Mouse (Mus musculus): ENCODE results near the gene Tmem39a. TPM values are rescaled to one million over a fixed set of nuclear protein-coding genes. Genes with fewer than 3 reads are reported as not detected.

The Tmem39a gene
- polyA plus RNA-seq, 1 experiment from 2014 or later = 41.3 TPM

DNA sequence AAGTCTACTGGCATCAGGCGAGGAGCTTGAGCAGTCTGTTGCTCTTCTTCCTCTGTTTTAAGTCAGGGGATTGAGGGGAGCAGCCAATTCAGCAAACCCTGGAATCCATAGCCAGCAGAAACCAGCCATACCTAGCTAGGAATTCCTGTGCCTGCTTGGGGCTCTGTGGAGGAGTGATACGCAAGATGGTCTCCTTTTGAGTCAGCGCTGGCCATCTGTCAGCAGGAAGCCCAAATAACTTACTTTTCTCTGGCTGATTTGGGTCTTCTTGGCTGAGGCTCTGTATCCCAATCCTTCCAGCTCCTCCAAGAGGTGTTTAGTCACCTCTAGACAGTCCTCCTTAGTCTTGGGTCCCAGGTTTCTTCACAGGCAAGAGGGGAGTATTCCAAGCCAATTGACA, 2.5 kb upstream of the Tmem39a start:
- no peak overlapping the region for H3K27ac ChIP-seq
- H3K4me3 ChIP-seq = no peak overlapping the region
- no peaks in the 10 kb centered on the region for H3K9me3 ChIP-seq (replicated peaks)
- 72% methylated on average over 3 of the region's 3 CpGs for WGBS (ENCODE audit: insufficient replicate concordance)
- no peaks in the 10 kb centered on the region for H3K36me3 ChIP-seq
- H3K27me3 ChIP-seq (replicated peaks) = peaks cover 80% of the 10 kb centered on the region
- no peak overlapping the region for H3K9ac ChIP-seq
- H3K4me2 ChIP-seq = no peak overlapping the region
- no peaks in the 10 kb centered on the region for H3K4me1 ChIP-seq
- no peak for ATAC-seq

DNA sequence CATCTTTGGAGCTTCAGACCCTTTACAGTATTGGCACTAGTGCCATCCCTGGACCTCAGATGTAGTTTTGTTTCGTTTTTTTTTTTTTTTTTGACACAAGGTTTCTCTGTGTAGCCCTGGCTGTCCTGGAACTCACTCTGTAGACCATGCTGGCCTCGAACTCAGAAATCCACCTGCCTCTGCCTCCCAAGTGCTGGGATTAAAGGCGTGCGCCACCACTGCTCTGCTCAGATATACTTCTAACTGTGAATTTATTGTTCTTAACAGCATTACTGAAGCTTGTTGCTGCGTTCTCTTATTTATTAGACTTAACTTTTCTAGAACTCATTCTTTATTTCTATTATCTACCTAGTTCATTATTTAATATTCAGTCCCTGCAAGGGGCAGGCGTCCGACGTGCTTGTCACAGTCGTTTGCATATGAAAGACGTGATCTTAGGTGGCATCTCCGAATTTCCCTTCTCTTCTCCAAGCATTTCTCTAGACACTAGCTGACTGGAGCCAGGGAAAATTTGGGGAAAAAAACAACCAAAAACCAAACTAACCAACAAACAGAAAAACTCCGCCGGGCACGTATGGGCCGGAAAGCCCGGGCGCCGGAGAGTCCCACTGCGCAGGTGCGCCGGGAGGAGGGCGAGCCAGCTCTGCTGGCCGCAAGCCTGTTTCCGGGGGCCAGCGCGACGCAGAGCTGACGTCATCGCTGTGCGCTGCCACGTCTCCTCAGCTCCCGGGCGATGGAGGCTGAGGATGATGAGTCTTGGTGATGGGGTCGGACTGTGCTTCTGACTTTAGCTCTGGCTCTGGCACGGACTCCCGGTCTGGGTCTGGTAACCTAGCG, 3.9 kb downstream of the Tmem39a start:
- 6% methylated on average over 37 of the region's 37 CpGs for WGBS (ENCODE audit: insufficient replicate concordance)
- H3K27ac ChIP-seq = peak overlapping the region; percentile 86
- H3K4me2 ChIP-seq = peak overlapping the region; percentile 81

DNA sequence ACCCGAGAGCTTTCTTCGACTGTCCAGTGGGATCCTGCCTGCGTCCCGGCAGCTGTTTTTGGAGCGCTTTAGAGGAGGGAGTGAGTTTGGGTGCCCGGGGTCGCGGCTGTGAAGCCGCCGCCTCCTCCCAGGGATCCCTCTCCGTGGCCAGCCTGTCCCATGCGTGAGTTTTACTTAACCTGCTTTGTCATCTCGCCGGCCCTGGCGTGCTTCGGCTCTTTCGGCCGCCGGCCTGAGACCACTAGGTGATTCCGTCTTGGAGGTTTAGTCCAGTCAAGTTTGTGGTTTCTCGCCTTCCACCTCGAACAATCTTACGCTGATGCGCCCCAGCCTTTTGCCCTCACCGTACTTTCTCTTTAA, 4.5 kb downstream of the Tmem39a start:
- H3K9ac ChIP-seq = peak overlapping the region; percentile 90
- WGBS (ENCODE audit: insufficient replicate concordance) = under 1% methylated on average over 25 of the region's 25 CpGs
- H3K4me2 ChIP-seq = peak overlapping the region; percentile 81
- no peaks in the 10 kb centered on the region for H3K9me3 ChIP-seq (replicated peaks)
- peak overlapping the region; percentile 86 for H3K27ac ChIP-seq
- peaks cover 32% of the 10 kb centered on the region for H3K36me3 ChIP-seq
- peak; percentile 69 for ATAC-seq
- H3K4me3 ChIP-seq = peak overlapping the region; percentile 96
- H3K27me3 ChIP-seq (replicated peaks) = peaks cover 23% of the 10 kb centered on the region
- H3K4me1 ChIP-seq = peaks cover 20% of the 10 kb centered on the region

More for the DNA sequence above, 3.9 kb downstream of the Tmem39a start:
- peak overlapping the region; percentile 96 for H3K4me3 ChIP-seq
- no peaks in the 10 kb centered on the region for H3K9me3 ChIP-seq (replicated peaks)
- ATAC-seq = peak; percentile 95
- peaks cover 27% of the 10 kb centered on the region for H3K36me3 ChIP-seq
- peak overlapping the region; percentile 90 for H3K9ac ChIP-seq
- peaks cover 26% of the 10 kb centered on the region for H3K27me3 ChIP-seq (replicated peaks)
- peaks cover 20% of the 10 kb centered on the region for H3K4me1 ChIP-seq

DNA sequence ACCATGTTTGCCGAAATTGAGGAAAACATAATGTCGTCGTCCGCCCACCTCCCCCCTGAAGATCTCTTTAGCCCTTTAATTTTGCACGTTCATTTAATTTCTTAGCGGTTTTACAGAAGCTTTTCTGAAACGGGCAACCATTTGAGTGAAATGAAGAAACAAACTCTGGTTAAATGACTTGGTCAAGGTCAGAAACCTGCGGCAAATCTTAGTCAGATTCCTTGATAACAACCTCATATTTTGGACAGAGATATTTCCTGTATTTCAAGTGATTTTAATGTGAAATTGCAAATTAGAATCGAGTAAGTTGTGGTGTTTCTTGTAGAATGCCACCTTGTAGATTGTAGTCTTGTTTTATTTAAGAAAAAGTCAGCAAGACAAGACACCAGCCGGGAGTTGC, 5.0 kb downstream of the Tmem39a start:
- Histone ChIP-seq H3K27me3 (replicated peaks) (peaks cover 19% of the 10 kb centered on the region), H3K36me3 (peaks cover 37% of the 10 kb centered on the region), H3K9me3 (replicated peaks) (no peaks in the 10 kb centered on the region), H3K4me2 (peak overlapping the region; percentile 81), H3K4me1 (peaks cover 20% of the 10 kb centered on the region), H3K27ac (no peak overlapping the region), H3K4me3 (peak overlapping the region; percentile 96), H3K9ac (peak overlapping the region; percentile 90)
- WGBS (ENCODE audit: insufficient replicate concordance) = 25% methylated on average over 10 of the region's 10 CpGs
- no peak for ATAC-seq

DNA sequence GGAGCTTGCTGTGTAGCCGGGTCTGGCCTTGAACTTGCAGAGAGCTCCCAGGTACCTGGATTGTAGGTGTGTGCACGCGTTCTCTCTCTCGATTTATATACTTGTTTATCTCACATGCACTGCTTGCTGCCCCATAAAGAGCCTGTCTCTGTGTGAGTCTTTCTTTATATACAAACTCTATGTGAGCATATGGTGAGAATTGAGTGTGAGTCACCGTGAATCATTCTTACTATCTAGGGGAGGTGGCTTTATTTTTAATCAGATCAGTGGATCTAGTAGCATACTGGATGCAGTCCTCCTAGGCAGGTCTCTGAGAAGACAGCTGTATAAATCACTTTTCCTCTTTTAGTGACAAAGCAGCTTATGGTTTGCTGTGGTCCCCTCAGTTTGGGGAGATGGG, 9.7 kb downstream of the Tmem39a start:
- Histone ChIP-seq H3K4me3 (no peak overlapping the region), H3K9me3 (replicated peaks) (no peaks in the 10 kb centered on the region), H3K27me3 (replicated peaks) (no peaks in the 10 kb centered on the region), H3K9ac (no peak overlapping the region), H3K4me2 (no peak overlapping the region), H3K27ac (no peak overlapping the region), H3K36me3 (peaks cover 81% of the 10 kb centered on the region), H3K4me1 (peaks cover 14% of the 10 kb centered on the region)
- WGBS (ENCODE audit: insufficient replicate concordance) = 83% methylated on average over 5 of the region's 5 CpGs
- no peak for ATAC-seq

DNA sequence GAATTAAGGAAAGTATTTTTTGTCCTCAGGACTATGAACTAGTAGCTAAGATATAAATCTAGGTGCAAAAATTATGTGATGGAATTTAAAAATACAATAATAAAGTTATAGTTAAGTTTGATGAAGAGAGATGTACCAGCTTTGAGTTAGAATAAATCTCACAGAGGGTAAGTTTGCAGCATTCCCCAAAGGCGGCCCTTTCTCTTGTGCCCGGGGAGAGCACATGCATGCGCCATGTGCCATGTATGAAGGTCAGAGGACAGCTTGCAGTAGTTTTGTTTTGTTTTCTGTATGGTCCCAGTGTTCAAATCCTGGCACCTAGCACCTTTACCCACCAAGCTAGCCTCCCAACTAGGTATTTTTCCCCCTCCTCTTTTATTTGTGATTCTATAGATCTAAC, 13.0 kb downstream of the Tmem39a start:
- ATAC-seq = no peak

DNA sequence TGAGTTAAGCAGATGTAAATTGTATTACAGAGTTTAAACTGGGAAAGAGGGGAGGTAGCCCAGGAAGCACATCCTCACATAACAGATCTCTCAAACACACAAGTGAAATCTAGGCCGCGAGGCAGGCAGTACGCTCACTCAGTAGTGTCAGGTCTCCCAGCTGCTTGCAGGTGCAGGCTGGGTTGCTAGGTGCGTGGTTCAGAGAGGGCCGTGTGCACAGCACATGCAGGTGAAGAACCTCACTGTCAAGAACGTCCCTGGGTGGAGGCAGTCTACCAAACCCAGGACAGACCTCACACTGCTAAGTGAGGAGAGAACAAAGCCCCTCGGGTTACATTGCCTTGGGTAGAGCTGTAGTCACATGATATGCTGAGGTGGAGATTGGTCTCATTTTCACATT, 26.3 kb downstream of the Tmem39a start:
- Histone ChIP-seq H3K4me2 (no peak overlapping the region), H3K27me3 (replicated peaks) (no peaks in the 10 kb centered on the region), H3K9me3 (replicated peaks) (no peaks in the 10 kb centered on the region), H3K4me3 (no peak overlapping the region), H3K4me1 (peaks cover 10% of the 10 kb centered on the region), H3K27ac (no peak overlapping the region), H3K9ac (no peak overlapping the region), H3K36me3 (peaks cover 92% of the 10 kb centered on the region)
- WGBS (ENCODE audit: insufficient replicate concordance) = 82% methylated on average over 7 of the region's 7 CpGs
- no peak for ATAC-seq

More for the DNA sequence above, 13.0 kb downstream of the Tmem39a start:
- Histone ChIP-seq H3K36me3 (peaks cover 84% of the 10 kb centered on the region), H3K4me1 (no peaks in the 10 kb centered on the region), H3K27me3 (replicated peaks) (no peaks in the 10 kb centered on the region), H3K9ac (no peak overlapping the region), H3K27ac (no peak overlapping the region), H3K4me2 (no peak overlapping the region), H3K9me3 (replicated peaks) (no peaks in the 10 kb centered on the region), H3K4me3 (no peak overlapping the region)
- 88% methylated on average over 3 of the region's 3 CpGs for WGBS (ENCODE audit: insufficient replicate concordance)

DNA sequence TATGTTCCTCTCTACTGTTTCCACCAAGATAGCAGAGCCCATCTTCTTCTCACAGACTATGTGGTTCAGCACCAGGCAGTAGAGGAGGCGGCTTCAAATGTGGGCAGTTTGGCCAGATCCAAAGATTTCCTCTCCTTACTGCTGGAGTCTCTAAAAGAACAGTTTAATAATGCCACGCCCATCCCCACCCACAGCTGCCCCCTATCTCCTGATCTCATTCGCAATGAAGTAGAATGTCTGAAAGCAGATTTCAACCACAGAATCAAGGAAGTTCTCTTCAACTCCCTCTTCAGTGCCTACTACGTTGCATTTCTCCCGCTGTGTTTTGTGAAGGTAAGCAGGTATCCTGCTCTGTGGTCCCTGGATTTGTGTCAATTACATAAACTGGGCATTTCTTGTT, 26.7 kb downstream of the Tmem39a start:
- Histone ChIP-seq H3K9ac (no peak overlapping the region), H3K9me3 (replicated peaks) (no peaks in the 10 kb centered on the region), H3K4me1 (peaks cover 10% of the 10 kb centered on the region), H3K4me2 (no peak overlapping the region), H3K4me3 (no peak overlapping the region), H3K36me3 (peaks cover 93% of the 10 kb centered on the region), H3K27me3 (replicated peaks) (no peaks in the 10 kb centered on the region), H3K27ac (no peak overlapping the region)
- ATAC-seq = no peak
- WGBS (ENCODE audit: insufficient replicate concordance) = 58% methylated on average over 5 of the region's 5 CpGs

DNA sequence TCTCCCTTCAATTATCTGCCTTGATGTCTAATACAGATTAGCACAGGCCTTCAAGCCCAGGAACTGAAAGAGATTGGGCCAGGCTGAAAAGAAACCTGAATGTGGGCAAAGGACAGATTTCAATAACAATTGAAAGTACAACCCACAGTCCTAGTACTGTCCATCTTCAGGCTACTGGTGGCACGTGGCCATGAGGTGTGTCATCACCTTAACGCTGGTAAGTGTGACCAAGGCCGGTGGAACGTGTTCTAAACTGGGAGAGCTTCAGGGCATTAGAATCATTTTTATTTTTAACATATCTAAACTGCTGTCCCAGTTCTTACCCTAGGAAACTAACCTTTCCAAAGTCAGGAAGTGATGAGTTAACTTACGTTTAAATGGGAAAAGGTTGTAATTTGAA, 28.7 kb downstream of the Tmem39a start:
- Histone ChIP-seq H3K9me3 (replicated peaks) (no peaks in the 10 kb centered on the region), H3K36me3 (peaks cover 93% of the 10 kb centered on the region), H3K4me3 (no peak overlapping the region), H3K27me3 (replicated peaks) (no peaks in the 10 kb centered on the region), H3K9ac (no peak overlapping the region), H3K4me2 (no peak overlapping the region), H3K27ac (no peak overlapping the region), H3K4me1 (peaks cover 10% of the 10 kb centered on the region)
- ATAC-seq = no peak
- 85% methylated on average over 5 of the region's 5 CpGs for WGBS (ENCODE audit: insufficient replicate concordance)

DNA sequence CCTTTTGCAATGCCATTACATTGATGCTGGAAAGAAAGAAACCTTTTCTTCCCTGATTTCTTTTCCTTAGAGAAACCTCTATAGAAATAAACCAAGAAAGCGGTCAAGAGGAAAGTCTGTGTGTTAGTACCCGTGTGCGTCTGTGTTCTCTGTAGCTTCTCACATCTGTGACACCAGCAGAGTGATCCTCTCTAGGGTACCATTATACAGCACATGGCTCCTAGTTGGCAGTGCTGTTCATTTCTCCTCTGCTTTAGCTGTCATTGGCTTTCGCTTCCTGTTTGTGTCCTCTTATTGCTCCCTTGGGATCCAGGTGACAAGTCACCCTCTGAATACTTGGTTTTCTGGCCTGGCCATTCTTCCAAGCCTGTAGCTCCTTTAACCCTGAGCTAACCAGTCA, 29.1 kb downstream of the Tmem39a start:
- peaks cover 93% of the 10 kb centered on the region for H3K36me3 ChIP-seq
- H3K4me2 ChIP-seq = no peak overlapping the region
- WGBS (ENCODE audit: insufficient replicate concordance) = 93% methylated on average over 4 of the region's 4 CpGs

DNA sequence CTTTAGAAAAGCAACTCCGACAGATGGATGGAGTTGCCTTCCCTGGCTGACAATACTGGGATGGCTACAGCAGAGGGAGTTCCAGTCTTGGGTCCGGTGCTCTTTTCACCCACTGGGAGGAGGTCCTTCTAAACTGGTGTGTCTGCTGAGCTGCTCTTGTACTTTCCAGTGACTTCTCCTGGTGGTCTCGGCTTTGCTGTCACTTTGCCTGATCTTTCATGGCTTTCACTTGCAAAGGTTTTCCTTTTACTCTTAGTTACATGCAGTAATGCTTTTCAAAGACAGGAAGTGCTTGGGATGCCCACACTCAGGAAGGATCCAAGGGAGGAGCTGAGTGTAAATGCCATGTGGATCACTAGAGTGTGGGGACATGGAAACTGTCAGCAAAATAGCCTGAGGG, 33.0 kb downstream of the Tmem39a start:
- Histone ChIP-seq H3K27ac (no peak overlapping the region), H3K4me3 (no peak overlapping the region), H3K9me3 (replicated peaks) (no peaks in the 10 kb centered on the region), H3K36me3 (peaks cover 72% of the 10 kb centered on the region), H3K9ac (no peak overlapping the region), H3K4me2 (no peak overlapping the region), H3K27me3 (replicated peaks) (no peaks in the 10 kb centered on the region), H3K4me1 (no peaks in the 10 kb centered on the region)
- WGBS (ENCODE audit: insufficient replicate concordance) = 70% methylated on average over 3 of the region's 3 CpGs
- ATAC-seq = no peak

More for the DNA sequence above, 29.1 kb downstream of the Tmem39a start:
- H3K9me3 ChIP-seq (replicated peaks) = no peaks in the 10 kb centered on the region
- peaks cover 10% of the 10 kb centered on the region for H3K4me1 ChIP-seq
- H3K4me3 ChIP-seq = no peak overlapping the region
- H3K9ac ChIP-seq = no peak overlapping the region
- H3K27me3 ChIP-seq (replicated peaks) = no peaks in the 10 kb centered on the region
- ATAC-seq = no peak
- no peak overlapping the region for H3K27ac ChIP-seq

DNA sequence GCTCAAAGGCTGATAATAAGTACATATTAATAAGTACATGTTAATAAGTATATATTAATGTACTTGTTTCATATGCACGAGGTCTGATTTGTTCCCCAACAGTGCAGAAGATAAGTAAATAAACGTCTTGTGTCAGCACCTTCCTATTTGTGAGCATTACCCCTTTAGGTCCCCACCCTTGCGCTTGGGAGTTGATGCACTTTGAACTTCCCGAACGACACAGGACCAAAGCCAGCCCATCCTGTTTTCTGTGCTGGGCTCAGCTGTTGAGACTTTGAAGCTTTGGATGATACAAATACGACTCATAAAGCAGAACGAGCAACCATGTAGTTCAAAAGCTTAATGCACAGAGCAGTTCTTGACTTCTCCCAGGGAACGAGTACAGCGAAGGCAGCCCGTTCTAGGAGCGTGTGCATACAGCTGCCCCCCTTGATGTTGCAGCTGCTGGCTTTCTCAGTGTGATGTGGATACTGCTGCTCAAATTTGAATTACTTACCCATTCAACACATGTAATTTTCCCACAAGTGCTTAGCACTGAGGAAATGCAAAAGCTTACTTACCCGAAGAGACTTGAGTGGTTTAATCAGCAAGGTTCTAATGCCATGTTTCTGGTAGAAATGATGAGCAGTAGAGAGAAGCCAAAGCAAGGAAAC, 33.7 kb downstream of the Tmem39a start:
- Histone ChIP-seq H3K27me3 (replicated peaks) (no peaks in the 10 kb centered on the region), H3K9ac (no peak overlapping the region), H3K36me3 (peaks cover 66% of the 10 kb centered on the region), H3K9me3 (replicated peaks) (no peaks in the 10 kb centered on the region), H3K4me2 (no peak overlapping the region), H3K4me1 (no peaks in the 10 kb centered on the region), H3K27ac (no peak overlapping the region), H3K4me3 (no peak overlapping the region)
- no peak for ATAC-seq
- WGBS (ENCODE audit: insufficient replicate concordance) = 84% methylated on average over 12 of the region's 12 CpGs
